Mouse (Mus musculus): ENCODE data around the gene Emc1.
"Not testable (repeated sequence)": the region's sequence is repeated elsewhere in the genome, so short reads cannot be mapped to it uniquely, and the experiment has no call there.

The Emc1 gene

GRCm38 (mm10) chr4:139352832-139353231 is 445 bp downstream of the Emc1 start:
- in situ Hi-C loops (cut with MboI, MseI), result no loop called here

GRCm38 (mm10) chr4:139357211-139357610 is 4.8 kb downstream of the Emc1 start:
- in situ Hi-C loops (cut with MboI, MseI), result no loop called here

- in situ Hi-C loops (cut with MboI, MseI), result no loop called here
These were observed 8.6 kb downstream of the Emc1 start for GRCm38 (mm10) chr4:139360761-139361548.

GRCm38 (mm10) chr4:139367336-139367735 is 14.9 kb downstream of the Emc1 start:
- in situ Hi-C loops (cut with MboI, MseI), result no loop called here

GRCm38 (mm10) chr4:139368038-139368437 is 15.7 kb downstream of the Emc1 start:
- in situ Hi-C loops (cut with MboI, MseI), result no loop called here

GRCm38 (mm10) chr4:139373130-139373529 is 20.7 kb downstream of the Emc1 start:
- in situ Hi-C loops (cut with MboI, MseI), result no loop called here

- in situ Hi-C loops (cut with MboI, MseI), result no loop called here
These were observed 21.1 kb downstream of the Emc1 start for GRCm38 (mm10) chr4:139373531-139373930.

GRCm38 (mm10) chr4:139379719-139380118 is 27.3 kb downstream of the Emc1 start:
- in situ Hi-C loops (cut with MboI, MseI), result no loop called here

- in situ Hi-C loops (cut with MboI, MseI), result no loop called here
These were observed 27.9 kb downstream of the Emc1 start for GRCm38 (mm10) chr4:139380207-139380748.

GRCm38 (mm10) chr4:139380775-139381451 is 28.5 kb downstream of the Emc1 start:
- in situ Hi-C loops (cut with MboI, MseI), result no loop called here

GRCm38 (mm10) chr4:139381452-139381845 is 29.1 kb downstream of the Emc1 start:
- in situ Hi-C loops (cut with MboI, MseI), result no loop called here

- in situ Hi-C loops (cut with MboI, MseI), result no loop called here
These were observed 29.8 kb downstream of the Emc1 start for GRCm38 (mm10) chr4:139382231-139382630.

- in situ Hi-C loops (cut with MboI, MseI), result not testable (repeated sequence)
These were observed 33.5 kb downstream of the Emc1 start for GRCm38 (mm10) chr4:139385841-139386240.

GRCm38 (mm10) chr4:139386869-139387319 is 34.5 kb downstream of the Emc1 start:
- in situ Hi-C loops (cut with MboI, MseI), result no loop called here

GRCm38 (mm10) chr4:139389557-139389956 is 37.2 kb downstream of the Emc1 start:
- in situ Hi-C loops (cut with MboI, MseI), result no loop called here

- in situ Hi-C loops (cut with MboI, MseI), result no loop called here
These were observed 43.0 kb downstream of the Emc1 start for GRCm38 (mm10) chr4:139395431-139395830.

- in situ Hi-C loops (cut with MboI, MseI), result no loop called here
These were observed 48.1 kb downstream of the Emc1 start for GRCm38 (mm10) chr4:139400487-139400886.

- in situ Hi-C loops (cut with MboI, MseI), result no loop called here
These were observed 50.8 kb downstream of the Emc1 start for GRCm38 (mm10) chr4:139403214-139403613.

- in situ Hi-C loops (cut with MboI, MseI), result loop anchor here (5.0 kb wide), 1 partner anchor 51 kb away; no protein-coding TSS in a partner anchor
These were observed 59.0 kb downstream of the Emc1 start for GRCm38 (mm10) chr4:139411351-139411750.

GRCm38 (mm10) chr4:139417868-139418267 is 65.5 kb downstream of the Emc1 start:
- in situ Hi-C loops (cut with MboI, MseI), result no loop called here

- in situ Hi-C loops (cut with MboI, MseI), result loop anchor here (10.0 kb wide), 1 partner anchor 1017 kb away; no protein-coding TSS in a partner anchor
These were observed 69.2 kb downstream of the Emc1 start for GRCm38 (mm10) chr4:139421621-139422020.

- in situ Hi-C loops (cut with MboI, MseI), result loop anchor here (10.0 kb wide), 1 partner anchor 1018 kb away; no protein-coding TSS in a partner anchor
These were observed 70.0 kb downstream of the Emc1 start for GRCm38 (mm10) chr4:139422409-139422808.

Data from T-helper 1 cell (primary cell).